10 mouse cellular contexts compared by ENCODE assay signal in genomic region chr4:129618031-129618430, GRCm38 (mm10). TPM values are rescaled to one million over a fixed set of nuclear protein-coding genes. Genes with fewer than 3 reads are reported as not detected.
DNase-seq lines count a peak whose midpoint lies in the region; ATAC-seq and TF ChIP-seq lines count a peak whose summit lies in the region.
"Had no signal": no experiment of that assay in that cellular context is flagged by ENCODE, and none has a peak within 500 bp of the region (broad histone marks: within the 10 kb centered on the region; RNA-seq: fewer than 3 reads in every experiment).

No protein-coding gene starts in this region.

- no peak for ATAC-seq in heart, embryonic 11.5 days (replicated peaks; ENCODE audit: insufficient number of reproducible peaks, low FRiP score, low TSS enrichment)
- ATAC-seq in heart, embryonic 16.5 days (replicated peaks; ENCODE audit: extremely low read depth, insufficient read depth, low FRiP score) = no peak
- ATAC-seq in liver, postnatal 0 days = no peak

- no peaks in the 10 kb centered on the region for H3K36me3 ChIP-seq in heart, embryonic 11.5 days (ENCODE audit: control insufficient read depth, insufficient read depth, low read length)
- peaks cover 6% of the 10 kb centered on the region; the same call in 1 of the 2 replicates for H3K36me3 ChIP-seq in ES-E14 (ENCODE audit: control insufficient read depth, insufficient read depth, low read length, poor library complexity, severe bottlenecking)
- H3K36me3 ChIP-seq in heart, embryonic 16.5 days (ENCODE audit: control insufficient read depth, insufficient read depth) = peaks cover 14% of the 10 kb centered on the region; the same call in 1 of the 2 replicates
- H3K36me3 ChIP-seq in liver, postnatal 0 days (replicated peaks; ENCODE audit: insufficient read depth, low read length) = peaks cover 2% of the 10 kb centered on the region; the same call in 1 of the 2 replicates

- no peak for TF ChIP-seq CTCF in liver, postnatal 0 days (IDR thresholded peaks at IDR 0.05; ENCODE audit: low read depth)

- WGBS in heart, embryonic 11.5 days (ENCODE audit: insufficient replicate concordance) = 88% methylated on average over 5 of the region's 5 CpGs
- WGBS in heart, embryonic 16.5 days = 91% methylated on average over 5 of the region's 5 CpGs
- 93% methylated on average over 5 of the region's 5 CpGs for WGBS in liver, postnatal 0 days (ENCODE audit: insufficient replicate concordance)

- H3K27me3 ChIP-seq in heart, embryonic 11.5 days (ENCODE audit: control insufficient read depth, insufficient read depth, low read length) = no peaks in the 10 kb centered on the region
- H3K27me3 ChIP-seq in heart, embryonic 16.5 days (ENCODE audit: control insufficient read depth, insufficient read depth, low read length) = no peaks in the 10 kb centered on the region
- H3K27me3 ChIP-seq in liver, postnatal 0 days (ENCODE audit: insufficient read depth, low read length) = no peaks in the 10 kb centered on the region

- peak overlapping the region; percentile 90 for H3K4me2 ChIP-seq in heart, embryonic 11.5 days
- peak overlapping the region; percentile 97 for H3K4me2 ChIP-seq in heart, embryonic 16.5 days (ENCODE audit: low read depth, low read length)
- H3K4me2 ChIP-seq in liver, postnatal 0 days (ENCODE audit: low read depth, low read length) = peak overlapping the region; percentile 98

- TF ChIP-seq EP300 in liver, postnatal 0 days (IDR thresholded peaks at IDR 0.05; ENCODE audit: low read depth) = no peak

- H3K4me3 ChIP-seq in heart, embryonic 11.5 days (ENCODE audit: low read depth, low read length) = peak overlapping the region; percentile 76
- H3K4me3 ChIP-seq in ES-E14 (ENCODE audit: insufficient read depth in 1 of 2, low read depth in 1 of 2, low read length in 2 of 2, poor library complexity in 1 of 2, severe bottlenecking in 1 of 2) = peak overlapping the region; percentile 69 to 74
- H3K4me3 ChIP-seq in heart, embryonic 16.5 days (ENCODE audit: low read length) = peak overlapping the region; percentile 84
- peak overlapping the region; percentile 75 for H3K4me3 ChIP-seq in liver, postnatal 0 days (ENCODE audit: low read depth, low read length)

- peak overlapping the region; percentile 94 for H3K9ac ChIP-seq in heart, embryonic 11.5 days (ENCODE audit: low read depth, low read length)
- H3K9ac ChIP-seq in ES-E14 (ENCODE audit: insufficient read depth, low read depth, low read length, poor library complexity, severe bottlenecking) = peak overlapping the region; percentile 72
- peak overlapping the region; percentile 92 for H3K9ac ChIP-seq in heart, embryonic 16.5 days (ENCODE audit: low read length)
- H3K9ac ChIP-seq in liver, postnatal 0 days (replicated peaks) = peak overlapping the region; percentile 78

- H3K4me1 ChIP-seq in heart, embryonic 11.5 days (ENCODE audit: control insufficient read depth, insufficient read depth, low read length) = peaks cover 14% of the 10 kb centered on the region
- peaks cover 0 to 5% of the 10 kb centered on the region in 2 experiments; a peak in 2 of 4 replicates for H3K4me1 ChIP-seq in ES-E14 (ENCODE audit: control insufficient read depth in 2 of 2, insufficient read depth in 2 of 2, low read length in 2 of 2, poor library complexity in 1 of 2)
- H3K4me1 ChIP-seq in heart, embryonic 16.5 days (ENCODE audit: control insufficient read depth, insufficient read depth, low read length) = peaks cover 30% of the 10 kb centered on the region
- H3K4me1 ChIP-seq in liver, postnatal 0 days (ENCODE audit: insufficient read depth) = peaks cover 16% of the 10 kb centered on the region

- H3K27ac ChIP-seq in heart, embryonic 11.5 days (ENCODE audit: low read depth, low read length) = no peak overlapping the region
- H3K27ac ChIP-seq in ES-E14 (ENCODE audit: insufficient read depth, low read depth, low read length, poor library complexity, severe bottlenecking) = no peak overlapping the region
- H3K27ac ChIP-seq in heart, embryonic 16.5 days (ENCODE audit: low read length) = no peak overlapping the region; the same call in 1 of the 2 replicates
- no peak overlapping the region; the same call in 1 of the 2 replicates for H3K27ac ChIP-seq in liver, postnatal 0 days (ENCODE audit: low read depth)

- in situ Hi-C loops in ES-E14 (cut with MboI; ENCODE audit: low sequenced_read_pairs in 2 of 2, unreplicated experiment in 2 of 2) = no loop called here

- no peak for DNase-seq in heart, adult 9 months (ENCODE audit: low spot score in 2 of 2)
- DNase-seq in ES-E14 (ENCODE audit: low read depth, low spot score) = no peak
- DNase-seq in liver, postnatal 0 days = no peak
- DNase-seq in T-cell, adult 2 months (ENCODE audit: low spot score) = no peak
- DNase-seq in gastrocnemius, postnatal 10 days = no peak
- no peak for DNase-seq in thymus, postnatal 25 days
- DNase-seq: thymus, postnatal 14 days had no signal

- no peaks in the 10 kb centered on the region for H3K9me3 ChIP-seq in heart, embryonic 11.5 days (replicated peaks; ENCODE audit: control insufficient read depth, low read length)
- no peaks in the 10 kb centered on the region for H3K9me3 ChIP-seq in ES-E14 (ENCODE audit: control insufficient read depth, insufficient read depth, low read depth, low read length)
- H3K9me3 ChIP-seq in heart, embryonic 16.5 days (replicated peaks; ENCODE audit: control insufficient read depth, low read length) = no peaks in the 10 kb centered on the region
- H3K9me3 ChIP-seq in liver, postnatal 0 days (ENCODE audit: low read length) = no peaks in the 10 kb centered on the region

TF ChIP-seq in ES-E14, 5 proteins besides CTCF, POLR2A, EP300 and RAD21:
- TF ChIP-seq ZNF384 (IDR thresholded peaks at IDR 0.05; ENCODE audit: low read depth, low read length) (no peak), HCFC1 (IDR thresholded peaks at IDR 0.05; ENCODE audit: borderline replicate concordance, insufficient read depth, low read length) (no peak), MAFK (IDR thresholded peaks at IDR 0.05; ENCODE audit: insufficient read depth, low read depth, low read length) (no peak), ZC3H11A (IDR thresholded peaks at IDR 0.05; ENCODE audit: borderline replicate concordance, low read depth, low read length) (no peak), CHD2 (IDR thresholded peaks at IDR 0.05; ENCODE audit: low read depth, low read length) (no peak)
TF ChIP-seq in ES-E14: peak in this region for 0.

RNA-seq across cellular contexts. Expression of gene Iqcc, which starts 0.9 kb away (rescaled TPM):
- polyA plus RNA-seq in heart, embryonic 11.5 days (2014; fragmentation: Nextera tagmentation; extraction: Ambion mirVana) = 23.3 and 24.5 TPM in 2 replicates
- total RNA-seq in ES-E14 (2012; rRNA removed) = 7.9 and 8.7 TPM in 2 replicates
- 22.7 and 22.9 TPM in 2 replicates for polyA plus RNA-seq in heart, embryonic 16.5 days (2015; fragmentation: Nextera tagmentation; extraction: Ambion mirVana)
- 5.2 and 8.2 TPM in 2 replicates for polyA plus RNA-seq in liver, postnatal 0 days (2015; fragmentation: Nextera tagmentation; extraction: Ambion mirVana)
- total RNA-seq in gastrocnemius, postnatal 10 days (2021) = 10 to 100 TPM; 12.7 to 14.6 TPM

RNA-seq across cellular contexts. Expression of gene Dcdc2b, which starts 4.0 kb away (rescaled TPM):
- 1.1 and 2.7 TPM in 2 replicates for polyA plus RNA-seq in heart, embryonic 11.5 days (2014; fragmentation: Nextera tagmentation; extraction: Ambion mirVana)
- 0.71 and 1.2 TPM in 2 replicates for total RNA-seq in ES-E14 (2012; rRNA removed)
- polyA plus RNA-seq in heart, embryonic 16.5 days (2015; fragmentation: Nextera tagmentation; extraction: Ambion mirVana) = 1.8 and 2.7 TPM in 2 replicates
- 0.54 and 0.71 TPM in 2 replicates for polyA plus RNA-seq in liver, postnatal 0 days (2015; fragmentation: Nextera tagmentation; extraction: Ambion mirVana)
- 1 to 10 TPM in 1 of 2 experiments, under 1 TPM in 1; 0.61 to 2.6 TPM for total RNA-seq in gastrocnemius, postnatal 10 days (2021)
- total RNA-seq: common myeloid progenitor, adult 5-6 weeks had no signal

RNA-seq across cellular contexts. Expression of gene Ccdc28b, which starts 5.7 kb away (rescaled TPM):
- polyA plus RNA-seq in heart, embryonic 11.5 days (2014; fragmentation: Nextera tagmentation; extraction: Ambion mirVana) = 41.4 and 46.5 TPM in 2 replicates
- 9.1 and 11.1 TPM in 2 replicates for total RNA-seq in ES-E14 (2012; rRNA removed)
- polyA plus RNA-seq in heart, embryonic 16.5 days (2015; fragmentation: Nextera tagmentation; extraction: Ambion mirVana) = 50.9 and 55.0 TPM in 2 replicates
- 13.1 and 15.7 TPM in 2 replicates for polyA plus RNA-seq in liver, postnatal 0 days (2015; fragmentation: Nextera tagmentation; extraction: Ambion mirVana)
- total RNA-seq in gastrocnemius, postnatal 10 days (2021) = 10 to 100 TPM; 59.5 to 60.6 TPM

RNA-seq across cellular contexts. Expression of gene Tmem234, which starts 17.6 kb away (rescaled TPM):
- 170 and 177 TPM in 2 replicates for polyA plus RNA-seq in heart, embryonic 11.5 days (2014; fragmentation: Nextera tagmentation; extraction: Ambion mirVana)
- 172 and 193 TPM in 2 replicates for total RNA-seq in ES-E14 (2012; rRNA removed)
- polyA plus RNA-seq in heart, embryonic 16.5 days (2015; fragmentation: Nextera tagmentation; extraction: Ambion mirVana) = 148 and 152 TPM in 2 replicates
- polyA plus RNA-seq in liver, postnatal 0 days (2015; fragmentation: Nextera tagmentation; extraction: Ambion mirVana) = 81.7 and 93.9 TPM in 2 replicates
- total RNA-seq in gastrocnemius, postnatal 10 days (2021) = 10 to 100 TPM; 42.3 to 47.0 TPM

RNA-seq across cellular contexts. Expression of gene Eif3i, which starts 17.6 kb away (rescaled TPM):
- polyA plus RNA-seq in heart, embryonic 11.5 days (2014; fragmentation: Nextera tagmentation; extraction: Ambion mirVana) = 194 and 200 TPM in 2 replicates
- 297 and 328 TPM in 2 replicates for total RNA-seq in ES-E14 (2012; rRNA removed)
- 178 and 180 TPM in 2 replicates for polyA plus RNA-seq in heart, embryonic 16.5 days (2015; fragmentation: Nextera tagmentation; extraction: Ambion mirVana)
- 119 and 125 TPM in 2 replicates for polyA plus RNA-seq in liver, postnatal 0 days (2015; fragmentation: Nextera tagmentation; extraction: Ambion mirVana)
- total RNA-seq in gastrocnemius, postnatal 10 days (2021) = 100 to 1,000 TPM; 149 to 151 TPM
